Comparison of ENCODE assay signal across 8 mouse cellular contexts in genomic region chr1:180256138-180256674, GRCm38 (mm10). TPM values are rescaled to one million over a fixed set of nuclear protein-coding genes. Genes with fewer than 3 reads are reported as not detected.
DNase-seq lines count a peak whose midpoint lies in the region; ATAC-seq and TF ChIP-seq lines count a peak whose summit lies in the region.

No protein-coding gene starts in this region.

- WGBS in heart, embryonic 12.5 days, result 0% methylated on average over 39 of the region's 39 CpGs
- WGBS in kidney, postnatal 0 days, result under 1% methylated on average over 39 of the region's 39 CpGs
- WGBS in liver, embryonic 11.5 days, result 1% methylated on average over 39 of the region's 39 CpGs
- WGBS in stomach, embryonic 14.5 days, result 0% methylated on average over 38 of the region's 39 CpGs

- H3K9me3 ChIP-seq in heart, embryonic 12.5 days (replicated peaks), result no peaks in the 10 kb centered on the region
- H3K9me3 ChIP-seq in kidney, postnatal 0 days (replicated peaks; ENCODE audit: low read length), result no peaks in the 10 kb centered on the region
- H3K9me3 ChIP-seq in liver, embryonic 11.5 days (ENCODE audit: control insufficient read depth, low read length), result no peaks in the 10 kb centered on the region
- no peaks in the 10 kb centered on the region for H3K9me3 ChIP-seq in stomach, embryonic 14.5 days (ENCODE audit: control insufficient read depth, low read depth, low read length)

- peaks cover 28% of the 10 kb centered on the region for H3K4me1 ChIP-seq in heart, embryonic 12.5 days (replicated peaks)
- H3K4me1 ChIP-seq in kidney, postnatal 0 days (replicated peaks; ENCODE audit: insufficient read depth, low read length), result peaks cover 9% of the 10 kb centered on the region
- peaks cover 42% of the 10 kb centered on the region for H3K4me1 ChIP-seq in liver, embryonic 11.5 days (replicated peaks; ENCODE audit: control insufficient read depth, insufficient read depth, low read length)
- H3K4me1 ChIP-seq in stomach, embryonic 14.5 days (ENCODE audit: control insufficient read depth, insufficient read depth, low read length), result no peaks in the 10 kb centered on the region

- H3K4me2 ChIP-seq in heart, embryonic 12.5 days, result peak overlapping the region; percentile 89
- peak overlapping the region; percentile 96 for H3K4me2 ChIP-seq in kidney, postnatal 0 days (ENCODE audit: low read length)
- peak overlapping the region; percentile 99 for H3K4me2 ChIP-seq in liver, embryonic 11.5 days
- peak overlapping the region; percentile 94 for H3K4me2 ChIP-seq in stomach, embryonic 14.5 days (replicated peaks; ENCODE audit: low read depth, low read length)

- peak; percentile 88 for ATAC-seq in erythroblast, adult 5-6 weeks (replicated peaks; ENCODE audit: low FRiP score, poor library complexity, severe bottlenecking)
- ATAC-seq in heart, embryonic 12.5 days (ENCODE audit: insufficient number of reproducible peaks, low FRiP score), result peak; percentile 98
- ATAC-seq in kidney, postnatal 0 days (replicated peaks; ENCODE audit: low FRiP score, low read depth), result peak; percentile 91
- ATAC-seq in liver, embryonic 11.5 days (replicated peaks; ENCODE audit: low FRiP score), result peak; percentile 86
- ATAC-seq in stomach, embryonic 14.5 days (ENCODE audit: insufficient number of reproducible peaks, insufficient read depth, low FRiP score, low read depth), result peak; percentile 95

- H3K27ac ChIP-seq in heart, embryonic 12.5 days (ENCODE audit: poor library complexity, severe bottlenecking), result peak overlapping the region; percentile 68
- peak overlapping the region; percentile 97 for H3K27ac ChIP-seq in kidney, postnatal 0 days
- H3K27ac ChIP-seq in liver, embryonic 11.5 days (ENCODE audit: low read depth, low read length), result peak overlapping the region; percentile 77
- H3K27ac ChIP-seq in stomach, embryonic 14.5 days (ENCODE audit: low read length), result peak overlapping the region; percentile 61; the same call in 1 of the 2 replicates

- no peaks in the 10 kb centered on the region for H3K36me3 ChIP-seq in heart, embryonic 12.5 days
- no peaks in the 10 kb centered on the region for H3K36me3 ChIP-seq in kidney, postnatal 0 days (ENCODE audit: insufficient read depth, low read length)
- no peaks in the 10 kb centered on the region for H3K36me3 ChIP-seq in liver, embryonic 11.5 days (ENCODE audit: control insufficient read depth, insufficient read depth, low read length)
- no peaks in the 10 kb centered on the region for H3K36me3 ChIP-seq in stomach, embryonic 14.5 days (ENCODE audit: control insufficient read depth, insufficient read depth, low read length)

- 0 out of 2 replicates have a peak, but pooled peaks have one; percentile 5 for TF ChIP-seq CTCF in kidney, postnatal 0 days (IDR thresholded peaks at IDR 0.05; ENCODE audit: low read depth)

- peaks cover 1% of the 10 kb centered on the region; the same call in 1 of the 2 replicates for H3K27me3 ChIP-seq in heart, embryonic 12.5 days (replicated peaks)
- H3K27me3 ChIP-seq in kidney, postnatal 0 days (ENCODE audit: insufficient read depth, low read length), result no peaks in the 10 kb centered on the region
- no peaks in the 10 kb centered on the region for H3K27me3 ChIP-seq in liver, embryonic 11.5 days (replicated peaks; ENCODE audit: control insufficient read depth, insufficient read depth, low read length)
- no peaks in the 10 kb centered on the region for H3K27me3 ChIP-seq in stomach, embryonic 14.5 days (ENCODE audit: control insufficient read depth, insufficient read depth, low read length)

- DNase-seq in B cell, adult 2 months, result peak; percentile 100
- DNase-seq in brain, adult 2 months (ENCODE audit: low read depth, low spot score), result peak; percentile 97
- DNase-seq in kidney, postnatal 0 days (ENCODE audit: low spot score), result peak; percentile 96
- DNase-seq in liver, embryonic 11.5 days (ENCODE audit: low spot score), result peak; percentile 98
- DNase-seq in naive thymus-derived CD4-positive, alpha-beta T cell, adult 2 months (ENCODE audit: low read depth), result peak; percentile 100

- H3K4me3 ChIP-seq in heart, embryonic 12.5 days, result peak overlapping the region; percentile 80
- peak overlapping the region; percentile 82 for H3K4me3 ChIP-seq in kidney, postnatal 0 days (replicated peaks; ENCODE audit: low read depth, low read length)
- H3K4me3 ChIP-seq in liver, embryonic 11.5 days (ENCODE audit: low read depth, low read length), result peak overlapping the region; percentile 92
- H3K4me3 ChIP-seq in stomach, embryonic 14.5 days (ENCODE audit: low read depth, low read length), result peak overlapping the region; percentile 73

- H3K9ac ChIP-seq in heart, embryonic 12.5 days, result peak overlapping the region; percentile 86
- peak overlapping the region; percentile 88 for H3K9ac ChIP-seq in kidney, postnatal 0 days (ENCODE audit: low read depth, low read length)
- peak overlapping the region; percentile 90 for H3K9ac ChIP-seq in liver, embryonic 11.5 days (ENCODE audit: low read depth, low read length)
- peak overlapping the region; percentile 71 for H3K9ac ChIP-seq in stomach, embryonic 14.5 days (replicated peaks; ENCODE audit: low read depth, low read length)

RNA-seq across cellular contexts. Expression of gene Psen2, which starts 7.0 kb away (rescaled TPM):
- total RNA-seq in erythroblast, adult 5-6 weeks (2015; ENCODE audit: low replicate concordance), result 7.5 and 7.9 TPM in 2 replicates
- total RNA-seq in erythroblast, adult 5-6 weeks (2017; ENCODE audit: low replicate concordance), result 7.2 and 7.4 TPM in 2 replicates
- polyA plus RNA-seq in heart, embryonic 12.5 days (2016; fragmentation: Nextera tagmentation; extraction: Ambion mirVana), result 13.8 and 15.1 TPM in 2 replicates
- polyA plus RNA-seq in kidney, postnatal 0 days (2015; fragmentation: Nextera tagmentation; extraction: Ambion mirVana), result 19.8 and 20.8 TPM in 2 replicates
- 30.9 and 31.3 TPM in 2 replicates for polyA plus RNA-seq in liver, embryonic 11.5 days (2014; fragmentation: Nextera tagmentation; extraction: Ambion mirVana)
- polyA plus RNA-seq in stomach, embryonic 14.5 days (2014; fragmentation: Nextera tagmentation; extraction: Ambion mirVana), result 13.5 and 17.4 TPM in 2 replicates

RNA-seq across cellular contexts. Expression of gene Coq8a, which starts 56.8 kb away (rescaled TPM):
- total RNA-seq in erythroblast, adult 5-6 weeks (2015; ENCODE audit: low replicate concordance), result 7.3 TPM in 1 of 2 replicates, not detected in the other
- 2.0 TPM in 1 of 2 replicates, not detected in the other for total RNA-seq in erythroblast, adult 5-6 weeks (2017; ENCODE audit: low replicate concordance)
- 15.2 and 17.8 TPM in 2 replicates for polyA plus RNA-seq in heart, embryonic 12.5 days (2016; fragmentation: Nextera tagmentation; extraction: Ambion mirVana)
- 31.5 and 33.6 TPM in 2 replicates for polyA plus RNA-seq in kidney, postnatal 0 days (2015; fragmentation: Nextera tagmentation; extraction: Ambion mirVana)
- polyA plus RNA-seq in liver, embryonic 11.5 days (2014; fragmentation: Nextera tagmentation; extraction: Ambion mirVana), result 6.7 and 9.3 TPM in 2 replicates
- 13.3 and 17.1 TPM in 2 replicates for polyA plus RNA-seq in stomach, embryonic 14.5 days (2014; fragmentation: Nextera tagmentation; extraction: Ambion mirVana)

Comparison
In these comparisons a context has a peak if more than half of its experiments do, and no peak if none do; other contexts are left out.
1. Peak in every context shown above with its lines: DNase-seq, ATAC-seq, H3K4me3 ChIP-seq and H3K27ac ChIP-seq.